Mouse (Mus musculus) bone marrow macrophage, adult 2 months (primary cell): Measurements from ENCODE around the gene AA986860.

ENCODE experiments used
- CTCF ChIP-seq: IDR thresholded peaks from 2 replicates; pipeline ENCODE4 v1.5.1; 2012; ENCODE audit warnings: low read depth, mild to moderate bottlenecking, low read length, moderate library complexity
- POLR2A ChIP-seq: IDR thresholded peaks from 2 replicates; pipeline ENCODE4 v1.6.1; 2012; ENCODE audit warnings: mild to moderate bottlenecking, low read depth, low read length, borderline replicate concordance

DNA sequence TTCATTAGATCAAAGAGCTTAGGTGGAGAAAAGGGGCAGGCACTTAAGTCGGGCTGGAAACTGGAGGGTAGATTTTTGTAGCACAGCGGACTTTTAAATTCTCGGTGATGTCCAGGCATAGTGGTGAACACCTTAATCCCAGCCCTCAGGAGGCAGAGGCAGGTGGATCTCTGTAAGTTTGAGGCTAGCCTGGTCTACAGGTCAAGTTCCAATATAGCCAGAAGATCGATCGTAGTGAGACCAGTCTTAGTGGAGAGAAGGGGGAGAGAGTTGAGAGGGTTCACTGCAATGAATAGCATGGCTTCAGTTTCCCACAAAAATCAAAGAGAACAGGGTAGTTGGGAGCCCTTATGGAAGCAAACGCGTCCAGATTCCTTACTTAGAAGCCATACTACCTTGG is 6.1 kb downstream of the AA986860 start:
- TF ChIP-seq CTCF (no peak), POLR2A (no peak)
